Mouse (Mus musculus): ENCODE measurements around the gene Slc46a1. TPM values are rescaled to one million over a fixed set of nuclear protein-coding genes. Genes with fewer than 3 reads are reported as not detected.
A peak's percentile ranks its signal among the peaks of the same experiment; 100 is the strongest.

Slc46a1 gene
- polyA plus RNA-seq, 1 experiment from 2014 or later, result 20.5 TPM

GRCm38 (mm10) chr11:78424352-78424751 is 41.1 kb upstream of the Slc46a1 start:
- H3K27me3 ChIP-seq (ENCODE audit: insufficient read depth, low read length), result no peaks in the 10 kb centered on the region; the same call in 1 of the 2 replicates
- H3K4me2 ChIP-seq (ENCODE audit: low read depth, low read length), result no peak overlapping the region
- no peaks in the 10 kb centered on the region for H3K36me3 ChIP-seq (replicated peaks; ENCODE audit: insufficient read depth, low read length)
- H3K27ac ChIP-seq (ENCODE audit: low read depth), result no peak overlapping the region
- WGBS (ENCODE audit: insufficient replicate concordance), result 41% methylated on average over 2 of the region's 2 CpGs
- TF ChIP-seq EP300 (IDR thresholded peaks at IDR 0.05; ENCODE audit: low read depth), result no peak
- TF ChIP-seq CTCF (IDR thresholded peaks at IDR 0.05; ENCODE audit: low read depth), result no peak
- H3K9me3 ChIP-seq (ENCODE audit: low read length), result no peaks in the 10 kb centered on the region
- no peak overlapping the region for H3K4me3 ChIP-seq (ENCODE audit: low read depth, low read length)
- ATAC-seq (no peak), DNase-seq (no peak)
- no peak overlapping the region for H3K9ac ChIP-seq (replicated peaks)
- H3K4me1 ChIP-seq (ENCODE audit: insufficient read depth), result peaks cover 10% of the 10 kb centered on the region

GRCm38 (mm10) chr11:78425572-78425971 is 39.9 kb upstream of the Slc46a1 start:
- no peaks in the 10 kb centered on the region for H3K9me3 ChIP-seq (ENCODE audit: low read length)
- no peak for ATAC-seq
- H3K4me3 ChIP-seq (ENCODE audit: low read depth, low read length), result no peak overlapping the region
- no peak overlapping the region for H3K9ac ChIP-seq (replicated peaks)
- H3K4me1 ChIP-seq (ENCODE audit: insufficient read depth), result peaks cover 10% of the 10 kb centered on the region
- no peak for DNase-seq
- no peaks in the 10 kb centered on the region; the same call in 1 of the 2 replicates for H3K27me3 ChIP-seq (ENCODE audit: insufficient read depth, low read length)
- no peak for TF ChIP-seq CTCF (IDR thresholded peaks at IDR 0.05; ENCODE audit: low read depth)
- TF ChIP-seq EP300 (IDR thresholded peaks at IDR 0.05; ENCODE audit: low read depth), result no peak
- H3K36me3 ChIP-seq (replicated peaks; ENCODE audit: insufficient read depth, low read length), result no peaks in the 10 kb centered on the region
- 79% methylated on average over 1 of the region's 1 CpGs for WGBS (ENCODE audit: insufficient replicate concordance)
- no peak overlapping the region for H3K4me2 ChIP-seq (ENCODE audit: low read depth, low read length)
- H3K27ac ChIP-seq (ENCODE audit: low read depth), result no peak overlapping the region

GRCm38 (mm10) chr11:78427655-78428054 is 37.8 kb upstream of the Slc46a1 start:
- no peak for TF ChIP-seq EP300 (IDR thresholded peaks at IDR 0.05; ENCODE audit: low read depth)
- no peak for TF ChIP-seq CTCF (IDR thresholded peaks at IDR 0.05; ENCODE audit: low read depth)
- DNase-seq, result peak; percentile 34
- WGBS (ENCODE audit: insufficient replicate concordance), result 71% methylated on average over 6 of the region's 6 CpGs
- Histone ChIP-seq H3K4me1 (ENCODE audit: insufficient read depth) (peaks cover 1% of the 10 kb centered on the region), H3K4me2 (ENCODE audit: low read depth, low read length) (no peak overlapping the region), H3K4me3 (ENCODE audit: low read depth, low read length) (no peak overlapping the region), H3K36me3 (replicated peaks; ENCODE audit: insufficient read depth, low read length) (no peaks in the 10 kb centered on the region), H3K27me3 (ENCODE audit: insufficient read depth, low read length) (no peaks in the 10 kb centered on the region; the same call in 1 of the 2 replicates), H3K9me3 (ENCODE audit: low read length) (no peaks in the 10 kb centered on the region), H3K9ac (replicated peaks) (no peak overlapping the region), H3K27ac (ENCODE audit: low read depth) (no peak overlapping the region)
- no peak; the same call in 1 of the 2 replicates for ATAC-seq

GRCm38 (mm10) chr11:78428309-78428708 is 37.2 kb upstream of the Slc46a1 start:
- Histone ChIP-seq H3K9ac (replicated peaks) (no peak overlapping the region), H3K9me3 (ENCODE audit: low read length) (no peaks in the 10 kb centered on the region), H3K4me1 (ENCODE audit: insufficient read depth) (no peaks in the 10 kb centered on the region; the same call in 1 of the 2 replicates), H3K4me2 (ENCODE audit: low read depth, low read length) (no peak overlapping the region), H3K27me3 (ENCODE audit: insufficient read depth, low read length) (no peaks in the 10 kb centered on the region; the same call in 1 of the 2 replicates), H3K4me3 (ENCODE audit: low read depth, low read length) (no peak overlapping the region), H3K27ac (ENCODE audit: low read depth) (no peak overlapping the region), H3K36me3 (replicated peaks; ENCODE audit: insufficient read depth, low read length) (no peaks in the 10 kb centered on the region)
- DNase-seq, result no peak
- ATAC-seq, result no peak
- TF ChIP-seq CTCF (IDR thresholded peaks at IDR 0.05; ENCODE audit: low read depth) (no peak), EP300 (IDR thresholded peaks at IDR 0.05; ENCODE audit: low read depth) (no peak)
- WGBS (ENCODE audit: insufficient replicate concordance), result 69% methylated on average over 5 of the region's 5 CpGs

GRCm38 (mm10) chr11:78430195-78430878 is 35.2 kb upstream of the Slc46a1 start:
- ATAC-seq, result no peak
- WGBS (ENCODE audit: insufficient replicate concordance), result 50% methylated on average over 11 of the region's 11 CpGs
- no peaks in the 10 kb centered on the region; the same call in 1 of the 2 replicates for H3K4me1 ChIP-seq (ENCODE audit: insufficient read depth)
- no peak overlapping the region for H3K4me3 ChIP-seq (ENCODE audit: low read depth, low read length)
- TF ChIP-seq CTCF (IDR thresholded peaks at IDR 0.05; ENCODE audit: low read depth) (no peak), EP300 (IDR thresholded peaks at IDR 0.05; ENCODE audit: low read depth) (no peak)
- no peak overlapping the region for H3K4me2 ChIP-seq (ENCODE audit: low read depth, low read length)
- H3K36me3 ChIP-seq (replicated peaks; ENCODE audit: insufficient read depth, low read length), result no peaks in the 10 kb centered on the region
- H3K27ac ChIP-seq (ENCODE audit: low read depth), result no peak overlapping the region
- DNase-seq, result no peak
- H3K9me3 ChIP-seq (ENCODE audit: low read length), result no peaks in the 10 kb centered on the region
- no peak overlapping the region for H3K9ac ChIP-seq (replicated peaks)
- H3K27me3 ChIP-seq (ENCODE audit: insufficient read depth, low read length), result no peaks in the 10 kb centered on the region; the same call in 1 of the 2 replicates

- H3K4me2 ChIP-seq (ENCODE audit: low read depth, low read length), result no peak overlapping the region
- peaks cover 4% of the 10 kb centered on the region for H3K4me1 ChIP-seq (ENCODE audit: insufficient read depth)
- H3K9ac ChIP-seq (replicated peaks), result no peak overlapping the region
- no peak overlapping the region for H3K27ac ChIP-seq (ENCODE audit: low read depth)
- H3K27me3 ChIP-seq (ENCODE audit: insufficient read depth, low read length), result no peaks in the 10 kb centered on the region; the same call in 1 of the 2 replicates
- DNase-seq (no peak), ATAC-seq (no peak)
- no peak for TF ChIP-seq CTCF (IDR thresholded peaks at IDR 0.05; ENCODE audit: low read depth)
- TF ChIP-seq EP300 (IDR thresholded peaks at IDR 0.05; ENCODE audit: low read depth), result no peak
- no peak overlapping the region for H3K4me3 ChIP-seq (ENCODE audit: low read depth, low read length)
- WGBS (ENCODE audit: insufficient replicate concordance), result 81% methylated on average over 10 of the region's 10 CpGs
- no peaks in the 10 kb centered on the region for H3K9me3 ChIP-seq (ENCODE audit: low read length)
- no peaks in the 10 kb centered on the region for H3K36me3 ChIP-seq (replicated peaks; ENCODE audit: insufficient read depth, low read length)
Measured at GRCm38 (mm10) chr11:78431176-78431575, 34.3 kb upstream of the Slc46a1 start.
